Mouse (Mus musculus) megakaryocyte, embryonic 14.5 days (primary cell): ENCODE data around the gene Plekhb2. TPM values are rescaled to one million over a fixed set of nuclear protein-coding genes. Genes with fewer than 3 reads are reported as not detected.

Source experiments
- H3K27me3 ChIP-seq: replicated peaks from 2 replicates; pipeline ENCODE3; 2012; ENCODE audit warnings: inconsistent platforms
- H3K36me3 ChIP-seq: replicated peaks from 2 replicates; pipeline ENCODE3; 2012; ENCODE audit warnings: low read length, inconsistent platforms, mixed read lengths
- H3K4me1 ChIP-seq: 2 replicates; pipeline ENCODE4 v1.6.1; 2012; ENCODE audit warnings: inconsistent platforms
- H3K4me3 ChIP-seq: replicated peaks from 2 replicates; pipeline ENCODE3; 2012; ENCODE audit warnings: moderate library complexity, mild to moderate bottlenecking, inconsistent platforms
- H3K9me3 ChIP-seq: 2 replicates; pipeline ENCODE4 v1.6.1; 2012; ENCODE audit warnings: inconsistent platforms
- FLI1 ChIP-seq: IDR thresholded peaks from 2 replicates; pipeline ENCODE4 v1.6.1; 2012; ENCODE audit warnings: low read length, inconsistent platforms, mixed read lengths
- GATA1 ChIP-seq: IDR thresholded peaks from 3 replicates; pipeline ENCODE4 v1.6.1; 2012; ENCODE audit warnings: mixed read lengths, low read length, inconsistent platforms, borderline replicate concordance
- polyA plus RNA-seq: library from polyadenylated mRNA; stranded (reverse); fragments of >175 nt; gene quantifications from 2 replicates; pipeline ENCODE4 v1.2.3, GENCODE M21; 2012; ENCODE audit warnings: low replicate concordance; ENCODE audit not compliant: insufficient read depth

The Plekhb2 gene
- polyA plus RNA-seq, 1 experiment: 1.9 TPM

GRCm38 (mm10) chr1:34862877-34863276 lies 13.1 kb downstream of the Plekhb2 start:
- Histone ChIP-seq H3K36me3 (peaks cover 77% of the 10 kb centered on the region), H3K4me3 (no peak overlapping the region), H3K4me1 (peaks cover 5% of the 10 kb centered on the region), H3K27me3 (no peaks in the 10 kb centered on the region), H3K9me3 (no peaks in the 10 kb centered on the region)
- TF ChIP-seq GATA1: no peak

- H3K36me3 ChIP-seq: peaks cover 81% of the 10 kb centered on the region
- no peaks in the 10 kb centered on the region for H3K27me3 ChIP-seq
- H3K4me1 ChIP-seq: peaks cover 5% of the 10 kb centered on the region
- H3K4me3 ChIP-seq: no peak overlapping the region
- no peak for TF ChIP-seq FLI1
- H3K9me3 ChIP-seq: no peaks in the 10 kb centered on the region
Observed at GRCm38 (mm10) chr1:34863323-34863722, 13.5 kb downstream of the Plekhb2 start.

GRCm38 (mm10) chr1:34864243-34864642 lies 14.5 kb downstream of the Plekhb2 start:
- no peaks in the 10 kb centered on the region for H3K27me3 ChIP-seq
- H3K4me1 ChIP-seq: no peaks in the 10 kb centered on the region
- H3K36me3 ChIP-seq: peaks cover 82% of the 10 kb centered on the region
- no peak overlapping the region for H3K4me3 ChIP-seq
- no peaks in the 10 kb centered on the region for H3K9me3 ChIP-seq
- TF ChIP-seq FLI1 (no peak), GATA1 (no peak)

GRCm38 (mm10) chr1:34865866-34866265 lies 16.1 kb downstream of the Plekhb2 start:
- TF ChIP-seq FLI1 (no peak), GATA1 (no peak)
- Histone ChIP-seq H3K9me3 (no peaks in the 10 kb centered on the region), H3K36me3 (peaks cover 88% of the 10 kb centered on the region)

GRCm38 (mm10) chr1:34866815-34867573 lies 17.2 kb downstream of the Plekhb2 start:
- TF ChIP-seq FLI1: no peak
- no peak for TF ChIP-seq GATA1
- Histone ChIP-seq H3K4me1 (no peaks in the 10 kb centered on the region), H3K9me3 (peaks cover 10% of the 10 kb centered on the region), H3K4me3 (no peak overlapping the region), H3K36me3 (peaks cover 91% of the 10 kb centered on the region), H3K27me3 (no peaks in the 10 kb centered on the region)

More at GRCm38 (mm10) chr1:34865866-34866265, 16.1 kb downstream of the Plekhb2 start:
- Histone ChIP-seq H3K27me3 (no peaks in the 10 kb centered on the region), H3K4me1 (no peaks in the 10 kb centered on the region), H3K4me3 (no peak overlapping the region)

GRCm38 (mm10) chr1:34867574-34867955 lies 17.8 kb downstream of the Plekhb2 start:
- TF ChIP-seq GATA1: no peak
- no peak for TF ChIP-seq FLI1
- Histone ChIP-seq H3K4me3 (no peak overlapping the region), H3K4me1 (no peaks in the 10 kb centered on the region), H3K27me3 (no peaks in the 10 kb centered on the region), H3K9me3 (peaks cover 13% of the 10 kb centered on the region), H3K36me3 (peaks cover 91% of the 10 kb centered on the region)

- Histone ChIP-seq H3K9me3 (peaks cover 13% of the 10 kb centered on the region), H3K4me3 (no peak overlapping the region), H3K27me3 (no peaks in the 10 kb centered on the region), H3K36me3 (peaks cover 91% of the 10 kb centered on the region), H3K4me1 (no peaks in the 10 kb centered on the region)
- TF ChIP-seq FLI1 (no peak), GATA1 (no peak)
Observed at GRCm38 (mm10) chr1:34868391-34868790, 18.6 kb downstream of the Plekhb2 start.

GRCm38 (mm10) chr1:34869231-34869630 lies 19.5 kb downstream of the Plekhb2 start:
- no peaks in the 10 kb centered on the region for H3K4me1 ChIP-seq
- no peak overlapping the region for H3K4me3 ChIP-seq
- no peaks in the 10 kb centered on the region for H3K27me3 ChIP-seq
- TF ChIP-seq FLI1: no peak
- peaks cover 13% of the 10 kb centered on the region for H3K9me3 ChIP-seq
- H3K36me3 ChIP-seq: peaks cover 89% of the 10 kb centered on the region

GRCm38 (mm10) chr1:34871170-34871569 lies 21.4 kb downstream of the Plekhb2 start:
- Histone ChIP-seq H3K4me3 (no peak overlapping the region), H3K36me3 (peaks cover 89% of the 10 kb centered on the region), H3K27me3 (no peaks in the 10 kb centered on the region), H3K9me3 (peaks cover 13% of the 10 kb centered on the region), H3K4me1 (no peaks in the 10 kb centered on the region)
- TF ChIP-seq FLI1 (no peak), GATA1 (no peak)

- H3K9me3 ChIP-seq: peaks cover 13% of the 10 kb centered on the region
- TF ChIP-seq FLI1 (no peak), GATA1 (no peak)
- no peaks in the 10 kb centered on the region for H3K27me3 ChIP-seq
- H3K4me1 ChIP-seq: no peaks in the 10 kb centered on the region
- no peak overlapping the region for H3K4me3 ChIP-seq
- peaks cover 97% of the 10 kb centered on the region for H3K36me3 ChIP-seq
Observed at GRCm38 (mm10) chr1:34873551-34873950, 23.8 kb downstream of the Plekhb2 start.
